Mouse (Mus musculus) heart, adult 9 months (tissue): ENCODE measurements at regions not wholly inside any gene's neighbourhood (a gene's known extent, or its start where the extent isn't known, plus 50 kb on each side); places are given as distances from the start of the nearest gene placed in this dataset.

Experiments
- DNase-seq, 2 experiments: peaks; one replicate each; pipeline ENCODE4 v3.0.0; 2022; ENCODE audit warnings: low spot score in 2 of 2

- no peak for DNase-seq
These were observed 97.5 kb upstream of the Spred2 start for GRCm38 (mm10) chr11:19826481-19827185.

GRCm38 (mm10) chr11:19827996-19828395 is 96.2 kb upstream of the Spred2 start:
- no peak for DNase-seq

DNA sequence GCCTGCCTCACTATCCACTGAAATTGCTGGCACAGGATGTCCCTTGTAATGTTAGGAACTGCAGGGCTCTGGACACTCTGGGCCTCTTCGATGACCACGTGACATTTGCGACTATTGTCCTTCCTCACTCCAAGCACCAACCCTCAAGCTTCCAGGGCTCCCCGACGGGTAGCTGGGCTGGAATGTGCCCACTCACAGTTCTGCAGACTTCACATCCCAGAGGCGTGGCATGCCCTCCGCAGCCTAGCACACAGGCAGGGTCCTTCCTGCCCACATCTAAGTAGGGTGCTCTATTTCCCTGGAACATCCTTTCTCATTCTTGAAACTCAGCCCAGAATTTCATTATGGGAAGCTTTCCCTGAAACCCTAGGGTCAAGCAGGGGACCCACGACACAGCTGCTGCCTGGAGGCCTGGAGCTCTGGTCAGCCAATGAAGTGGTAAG is 95.2 kb upstream of the Spred2 start:
- peak in 1 of 2 experiments; percentile 23 for DNase-seq

GRCm38 (mm10) chr11:19829564-19830279 is 94.5 kb upstream of the Spred2 start:
- DNase-seq: no peak

GRCm38 (mm10) chr11:19830280-19831062 is 93.7 kb upstream of the Spred2 start:
- peak; percentile 11 to 54 for DNase-seq

DNA sequence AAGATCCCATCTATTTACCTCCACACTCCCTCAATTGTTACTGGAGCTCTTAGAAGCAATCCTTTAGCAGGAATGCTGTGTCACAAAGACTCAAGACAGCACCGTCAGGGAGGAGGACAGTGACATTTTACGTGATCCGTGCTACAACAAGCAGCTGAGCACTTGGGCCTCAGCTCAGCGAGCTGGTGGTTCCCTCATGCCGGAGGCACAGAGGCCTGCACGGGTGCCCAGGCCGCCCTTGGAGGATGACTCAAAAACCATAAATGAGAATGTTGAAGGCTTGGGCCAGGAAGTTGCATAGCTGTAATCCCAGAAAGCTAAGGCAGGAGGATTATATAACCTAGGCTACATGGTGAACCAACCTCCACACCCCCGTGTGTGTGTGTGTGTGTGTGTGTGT is 89.6 kb upstream of the Spred2 start:
- DNase-seq: no peak

- no peak for DNase-seq
These were observed 88.9 kb upstream of the Spred2 start for GRCm38 (mm10) chr11:19835221-19835745.

- DNase-seq: no peak
These were observed 85.2 kb upstream of the Spred2 start for GRCm38 (mm10) chr11:19838932-19839331.

- DNase-seq: no peak
These were observed 81.1 kb upstream of the Spred2 start for GRCm38 (mm10) chr11:19843084-19843483.

- no peak for DNase-seq
These were observed 76.3 kb upstream of the Spred2 start for GRCm38 (mm10) chr11:19847910-19848309.

GRCm38 (mm10) chr11:19848412-19848811 is 75.8 kb upstream of the Spred2 start:
- DNase-seq: no peak

DNA sequence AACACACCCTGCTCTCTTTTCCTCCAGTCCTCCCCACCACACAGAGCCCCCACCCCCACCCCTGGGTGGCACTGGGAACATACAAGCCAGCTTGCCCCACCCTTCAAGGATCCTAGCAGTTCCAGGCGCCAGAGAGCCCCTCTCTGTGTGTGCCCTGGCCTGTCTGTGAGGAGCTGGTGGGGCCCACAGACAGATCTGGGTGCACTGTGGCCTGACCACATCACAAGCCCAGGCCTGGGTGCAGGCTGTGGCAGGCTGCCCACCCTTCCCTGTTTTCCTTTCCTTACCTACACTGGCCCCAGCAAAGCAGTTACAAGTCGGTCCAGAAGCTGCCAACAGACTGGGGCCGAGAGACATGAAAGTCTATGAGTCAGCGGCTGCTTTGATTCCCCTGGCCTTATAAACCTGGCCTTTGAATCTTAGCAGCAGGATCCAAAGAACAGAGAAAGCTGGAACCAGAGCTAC is 74.8 kb upstream of the Spred2 start:
- DNase-seq: no peak

GRCm38 (mm10) chr11:19849844-19850420 is 74.2 kb upstream of the Spred2 start:
- DNase-seq: no peak

DNA sequence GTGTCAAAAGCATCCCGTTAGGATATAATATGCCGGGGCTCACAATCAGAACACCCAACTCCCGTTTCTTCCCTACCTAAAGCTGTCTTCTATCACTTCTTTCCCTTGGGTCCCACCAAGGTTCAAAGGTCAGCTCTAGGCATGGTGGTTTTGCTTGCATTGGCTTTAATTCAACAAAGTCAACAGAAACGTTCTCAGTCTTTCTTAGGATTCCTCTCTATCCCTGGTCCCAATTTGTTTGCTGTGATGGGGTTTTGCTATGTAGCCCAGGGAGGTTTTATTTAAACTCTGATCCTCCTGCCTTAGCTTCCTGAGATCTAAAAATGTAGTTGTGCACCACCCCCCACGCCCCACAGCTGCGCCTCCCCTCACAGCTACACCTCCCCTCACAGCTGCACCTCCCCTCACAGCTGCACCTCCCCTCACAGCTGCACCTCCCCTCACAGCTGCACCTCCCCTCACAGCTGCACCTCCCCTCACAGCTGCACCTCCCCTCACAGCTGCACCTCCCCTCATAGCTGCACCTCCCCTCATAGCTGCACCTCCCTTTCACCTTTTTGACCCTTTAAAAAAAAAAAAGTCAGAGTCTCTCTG is 73.1 kb upstream of the Spred2 start:
- no peak for DNase-seq

DNA sequence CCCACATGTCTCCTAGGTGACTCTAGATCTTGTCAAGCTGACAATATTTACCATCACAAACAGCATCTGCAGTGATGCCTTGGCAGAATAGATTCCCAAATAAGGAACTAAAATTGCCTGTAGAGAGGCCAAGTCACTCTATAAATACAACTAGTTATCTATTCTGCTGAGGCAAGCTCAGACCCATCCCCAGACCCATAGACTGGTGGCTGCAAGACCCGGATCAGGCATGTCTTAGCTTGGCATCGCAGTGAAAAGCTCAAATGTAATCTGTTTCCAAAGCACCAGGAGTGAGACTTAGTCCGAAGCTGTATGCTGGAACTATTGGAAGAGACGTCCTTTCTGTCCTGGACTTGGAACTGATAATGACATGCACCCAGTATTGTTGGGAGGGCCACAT is 62.6 kb upstream of the Spred2 start:
- no peak for DNase-seq

DNA sequence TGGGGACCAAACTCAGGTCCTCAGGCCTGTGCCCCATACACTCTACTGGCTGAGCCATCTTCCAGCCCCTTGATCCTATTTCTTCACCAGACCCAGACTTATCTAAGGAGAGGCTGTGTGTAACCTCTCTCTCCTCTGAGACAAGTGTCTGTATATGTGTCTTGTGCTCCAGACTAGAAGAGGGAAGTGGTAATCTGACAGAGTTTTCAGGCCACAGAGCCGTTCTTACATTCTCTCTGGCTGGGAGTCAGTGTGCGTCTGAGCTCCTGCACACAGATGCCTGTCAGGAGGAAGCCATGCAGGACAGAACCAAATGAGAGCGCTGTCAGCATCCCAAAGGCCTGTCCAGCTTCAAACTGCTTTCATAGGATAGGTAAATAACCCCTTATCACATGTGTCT is 60.8 kb upstream of the Spred2 start:
- no peak for DNase-seq

DNA sequence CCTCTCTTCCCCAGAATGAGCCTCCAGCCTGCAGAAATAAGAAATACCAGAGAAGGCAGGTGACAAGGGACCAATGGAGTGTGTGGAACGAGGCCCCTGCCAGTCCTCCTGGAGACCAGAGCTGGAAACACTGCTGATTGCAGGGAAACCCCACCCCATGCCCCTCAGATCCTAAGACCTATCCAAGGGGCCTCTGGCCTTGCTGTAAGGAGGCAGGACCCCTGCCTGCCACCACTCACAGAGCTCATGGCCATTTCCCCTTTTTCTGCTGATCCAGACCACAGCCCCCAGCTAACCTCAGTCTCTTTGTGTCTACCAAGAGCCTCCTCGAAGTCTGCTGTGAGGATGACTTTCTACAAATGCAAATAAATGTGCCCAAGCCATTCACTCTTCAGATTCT is 57.9 kb upstream of the Spred2 start:
- DNase-seq: no peak

GRCm38 (mm10) chr11:19869671-19870070 is 54.5 kb upstream of the Spred2 start:
- DNase-seq: no peak

DNA sequence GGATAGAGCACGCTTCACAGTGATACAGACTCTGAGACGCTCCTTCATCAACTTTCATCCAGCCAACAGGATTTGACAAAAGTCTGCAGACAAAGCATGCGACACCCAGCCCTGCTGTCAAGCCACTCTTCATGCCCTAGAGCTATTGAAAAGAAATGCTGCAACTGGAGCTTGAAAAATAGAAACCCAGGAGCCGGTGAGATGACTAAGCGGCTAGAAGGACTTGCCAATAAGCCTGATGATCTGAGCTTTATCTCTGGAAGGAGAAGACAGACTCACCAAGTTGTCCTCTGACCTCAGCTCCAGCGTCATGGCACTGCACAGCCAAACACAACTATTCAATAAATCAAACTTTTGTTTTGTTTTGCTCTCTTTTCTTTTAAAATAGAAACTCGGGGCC is 54.0 kb upstream of the Spred2 start:
- no peak for DNase-seq

- DNase-seq: no peak
These were observed 50.4 kb upstream of the Spred2 start for GRCm38 (mm10) chr11:19873796-19874195.
